Mouse (Mus musculus) hindlimb bud, embryonic 11.5 days (tissue): ENCODE data around the gene Clrn3.
"Not testable (repeated sequence)": the region's sequence is repeated elsewhere in the genome, so short reads cannot be mapped to it uniquely, and the experiment has no call there.

Source experiments
- DNase-seq: peaks from one replicate; pipeline ENCODE4 v3.0.0-alpha.2; 2012; ENCODE audit warnings: low read depth, low spot score; ENCODE audit errors: extremely low spot score

Clrn3 gene

DNA sequence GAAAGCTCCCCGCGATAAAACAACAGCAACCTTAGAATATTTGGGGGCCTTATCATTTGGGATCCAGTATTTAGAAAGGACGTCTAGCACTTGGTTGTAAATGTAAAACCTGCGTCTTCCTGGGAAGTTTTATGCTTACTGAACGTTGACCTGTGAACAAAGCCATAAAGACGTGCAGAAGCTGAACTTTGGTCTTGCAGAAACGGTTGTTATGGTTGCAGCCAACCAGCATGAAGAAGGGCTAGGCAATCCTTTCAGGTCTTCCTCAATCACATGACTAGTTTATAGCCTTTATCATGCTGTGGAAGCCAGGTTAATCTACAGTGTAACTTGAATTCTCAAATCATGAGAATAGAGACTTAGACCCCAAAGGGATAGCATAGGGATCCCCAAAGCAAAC, at the start of gene Clrn3:
TSS of gene Clrn3 (minus strand) at position 140 of the 400 bp plus-strand sequence.
- no peak for DNase-seq

DNA sequence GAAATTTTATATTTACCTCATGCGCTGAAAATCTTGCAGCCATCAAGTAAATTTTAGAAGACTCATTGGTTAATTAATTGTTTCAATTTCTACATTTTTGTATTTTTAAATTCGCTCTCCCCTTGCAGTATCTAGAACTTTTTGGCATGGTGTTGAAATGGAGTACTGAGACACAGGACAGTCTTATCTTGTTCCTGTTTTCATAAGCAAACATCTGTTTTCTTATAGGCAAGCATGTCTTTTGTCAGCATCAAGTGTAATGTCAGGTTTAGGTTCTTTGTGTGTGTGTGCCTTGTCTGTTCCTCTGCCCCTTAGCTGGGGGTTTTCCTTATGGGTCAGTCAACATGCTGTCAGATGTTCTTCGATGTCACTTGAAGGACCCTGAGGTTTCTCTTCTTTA, 47.9 kb upstream of the Clrn3 start:
- no peak for DNase-seq

DNA sequence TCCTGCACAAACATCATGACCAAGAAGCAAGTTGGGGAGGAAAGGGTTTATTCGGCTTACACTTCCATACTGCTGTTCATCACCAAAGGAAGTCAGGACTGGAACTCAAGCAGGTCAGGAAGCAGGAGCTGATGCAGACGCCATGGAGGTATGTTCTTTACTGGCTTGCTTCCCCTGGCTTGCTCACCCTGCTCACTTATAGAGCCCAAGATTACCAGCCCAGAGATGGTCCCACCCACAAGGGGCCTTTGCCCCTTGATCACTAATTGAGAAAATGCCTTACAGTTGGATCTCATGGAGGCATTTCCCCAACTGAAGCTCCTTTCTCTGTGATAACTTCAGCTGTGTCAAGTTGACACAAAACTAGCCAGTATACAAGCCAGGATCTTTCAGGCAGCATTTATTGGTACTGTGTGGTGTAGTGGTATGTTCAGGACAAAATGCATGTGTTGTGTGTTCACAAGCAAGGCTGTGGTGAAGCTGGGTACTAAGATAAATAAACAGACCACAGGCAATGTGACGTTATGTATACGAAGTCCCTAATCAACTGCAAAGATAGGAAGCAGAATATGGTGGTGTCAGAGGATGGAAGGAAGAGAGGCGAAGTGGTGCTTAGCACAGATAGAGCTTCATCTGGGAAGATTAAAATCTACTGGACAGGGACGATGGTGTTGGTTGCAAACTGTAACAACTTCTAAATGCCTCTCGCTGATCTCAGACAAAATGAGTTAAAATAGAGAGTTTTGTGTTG, 47.0 kb upstream of the Clrn3 start:
- DNase-seq = not testable (repeated sequence)

DNA sequence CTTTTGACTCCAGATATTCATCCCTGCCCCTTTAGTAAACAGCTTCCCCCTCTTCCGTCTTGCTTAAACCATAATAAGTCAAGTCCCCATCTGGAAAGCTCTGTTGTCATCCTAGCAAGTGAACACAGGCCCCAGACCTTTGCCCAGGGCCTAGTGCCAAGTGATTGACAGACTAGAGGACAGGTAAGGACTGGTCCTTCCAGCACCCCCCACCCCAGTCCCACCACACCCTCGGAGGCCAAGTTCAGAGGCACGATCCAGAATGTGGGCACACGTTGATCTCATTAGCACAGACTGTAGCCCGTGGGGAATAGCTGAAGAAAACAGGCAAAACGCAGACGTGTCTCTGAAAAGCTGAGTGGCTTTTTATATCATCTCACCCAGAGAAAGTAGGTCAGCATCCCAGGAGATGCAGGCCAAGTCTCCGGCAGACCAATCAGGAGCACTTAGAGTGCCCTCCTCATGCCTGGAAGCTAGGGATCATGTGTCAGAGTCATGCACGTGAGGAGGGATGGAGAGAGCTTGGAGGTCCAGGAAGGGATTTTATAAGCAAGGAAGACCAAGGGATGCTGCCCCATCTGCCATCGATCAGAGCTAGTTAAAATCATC, 43.6 kb upstream of the Clrn3 start:
- DNase-seq = no peak

DNA sequence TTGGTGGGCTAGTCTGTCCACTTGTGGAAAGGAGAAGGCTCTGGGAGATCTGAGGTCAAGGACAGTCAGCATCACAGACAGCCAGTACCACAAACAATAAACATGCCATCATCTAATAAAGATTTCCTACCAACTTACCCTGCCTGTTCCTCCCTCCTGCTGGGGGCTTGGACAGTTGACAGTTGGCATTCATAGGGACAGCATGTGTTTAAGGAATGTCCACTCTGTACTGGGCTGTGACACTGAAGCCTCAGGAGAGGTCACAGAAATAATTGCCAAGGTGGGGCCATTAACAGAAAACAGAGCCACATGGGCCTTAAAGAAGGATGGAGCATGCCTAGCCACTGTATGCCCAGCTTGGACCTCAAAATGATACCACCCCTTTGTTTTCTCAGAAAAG, 42.9 kb upstream of the Clrn3 start:
- no peak for DNase-seq

DNA sequence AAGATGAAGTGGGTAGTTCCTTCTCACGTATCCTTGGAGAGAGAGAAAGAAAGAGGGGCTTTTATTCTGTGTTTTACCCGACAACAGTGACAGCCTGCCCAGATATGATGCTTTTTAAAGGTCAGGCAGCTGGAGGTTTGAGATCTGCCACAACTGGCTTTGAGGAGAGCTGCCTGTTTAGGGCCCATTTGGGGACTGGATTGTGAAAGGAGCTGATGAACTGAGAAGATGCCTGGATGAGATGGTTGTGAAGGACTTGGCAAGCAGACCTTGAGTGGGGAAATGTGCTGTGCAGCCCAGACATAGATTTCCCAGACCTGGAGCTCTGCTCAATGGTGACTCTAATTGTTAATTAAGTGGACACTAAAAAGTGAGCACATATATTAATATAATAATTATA, 40.1 kb upstream of the Clrn3 start:
- DNase-seq = no peak

DNA sequence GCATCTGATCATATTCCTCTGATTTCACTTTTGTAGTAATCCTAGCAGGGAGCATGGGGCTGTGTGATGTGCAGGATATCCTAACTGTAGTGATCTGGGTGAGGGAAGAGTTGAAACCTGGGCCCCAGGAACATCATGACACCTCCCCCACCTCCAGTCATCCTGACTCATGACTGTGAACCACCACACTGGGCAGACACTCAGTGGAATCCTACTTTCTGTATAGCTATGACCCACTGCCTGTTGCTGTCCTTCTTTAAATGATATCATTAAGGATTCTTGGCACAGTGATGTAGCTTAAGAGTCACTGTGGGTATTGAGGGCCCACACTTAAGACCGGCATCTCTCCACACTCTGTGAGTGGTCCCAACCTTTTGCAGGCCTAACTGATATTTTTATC, 39.1 kb upstream of the Clrn3 start:
- DNase-seq = no peak

DNA sequence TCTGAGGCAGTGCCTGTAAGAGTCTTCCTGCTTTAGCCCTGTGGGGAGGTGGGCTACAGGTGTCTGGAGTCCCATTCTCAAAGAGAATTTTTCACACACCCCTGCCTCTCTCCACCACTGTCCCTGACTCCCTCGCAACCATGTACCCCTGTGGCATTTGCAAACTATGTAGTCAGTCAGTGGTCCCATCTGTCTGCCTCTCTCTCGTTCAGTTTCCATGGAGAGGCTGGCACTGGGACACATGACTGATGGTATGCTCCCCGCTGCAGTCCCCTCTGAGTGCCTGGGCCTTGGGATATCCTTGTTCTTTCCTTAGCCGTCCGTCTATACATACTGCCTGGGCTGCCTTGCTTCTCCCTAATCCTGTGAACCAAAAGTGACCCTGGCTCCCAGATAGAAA, 37.6 kb upstream of the Clrn3 start:
- no peak for DNase-seq

DNA sequence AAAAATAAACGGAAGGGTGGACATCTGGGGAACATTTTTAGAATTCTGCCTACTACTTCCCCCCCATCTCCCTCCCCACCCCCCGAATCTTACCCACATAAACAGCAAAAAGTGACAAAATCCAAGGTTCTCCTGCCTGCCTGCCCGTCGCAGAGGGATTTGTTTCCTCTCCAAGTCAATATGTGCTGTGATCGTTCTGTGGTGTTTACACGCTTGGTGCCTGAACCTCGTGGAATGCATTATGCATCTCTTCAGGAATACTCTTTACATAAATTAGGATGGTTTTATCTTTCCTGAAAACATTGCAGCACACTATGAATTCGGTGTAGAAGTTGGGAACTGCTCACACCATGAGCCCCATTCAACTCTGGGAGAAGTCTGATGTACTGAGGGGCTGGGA, 35.6 kb upstream of the Clrn3 start:
- no peak for DNase-seq

DNA sequence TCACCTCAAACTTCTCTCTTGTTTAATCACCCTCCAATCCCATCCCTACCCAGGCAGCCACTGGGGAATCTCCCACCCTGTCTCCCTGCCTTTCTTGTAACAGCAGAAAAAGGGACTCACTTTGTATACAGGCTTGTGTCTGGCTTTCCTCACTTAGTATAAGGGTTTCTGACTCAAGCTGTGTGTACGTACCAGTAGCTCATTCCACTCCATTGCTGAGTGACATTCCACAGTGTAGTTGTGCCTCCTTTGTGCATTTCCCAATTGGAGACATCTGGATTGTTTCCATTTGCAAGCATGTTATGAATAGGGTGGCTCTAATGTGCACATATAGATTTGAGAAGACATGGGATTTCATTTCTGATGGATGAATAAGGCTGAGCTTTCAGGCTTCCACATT, 31.8 kb upstream of the Clrn3 start:
- no peak for DNase-seq

DNA sequence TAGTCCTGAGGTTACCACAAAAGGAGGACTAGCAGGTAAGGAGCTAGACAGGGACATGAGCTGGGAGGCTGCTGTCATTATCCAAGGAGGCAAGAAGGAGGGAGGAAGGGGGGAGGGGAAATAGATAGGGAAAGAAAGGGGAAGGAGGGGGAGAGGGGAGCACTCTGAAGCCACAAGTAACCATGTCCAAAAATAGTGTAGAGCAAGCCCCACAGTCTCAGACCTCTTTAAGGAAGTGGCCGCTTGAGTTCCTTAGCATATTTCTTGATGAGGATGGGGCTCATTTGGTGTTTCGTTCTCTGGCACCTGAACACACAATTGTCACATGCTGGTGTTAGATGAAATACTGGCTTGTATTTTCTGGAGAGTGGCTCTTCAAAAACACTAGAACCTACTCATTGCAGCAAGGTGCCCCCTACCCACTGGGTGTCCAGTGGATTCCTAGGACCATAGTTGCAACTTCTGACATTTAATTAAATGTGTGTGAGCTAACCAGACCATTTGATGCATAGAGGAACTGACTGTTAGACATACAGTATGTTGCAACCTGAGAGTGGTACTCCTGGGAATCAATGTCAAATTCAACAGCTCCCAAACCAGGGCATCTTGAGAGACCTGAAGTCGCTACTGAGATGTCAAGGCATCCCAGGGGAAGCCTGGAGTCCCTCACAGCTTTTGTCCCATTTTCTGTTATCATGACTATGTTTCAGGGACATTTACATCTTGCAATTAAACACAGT, 28.4 kb upstream of the Clrn3 start:
- DNase-seq = no peak

DNA sequence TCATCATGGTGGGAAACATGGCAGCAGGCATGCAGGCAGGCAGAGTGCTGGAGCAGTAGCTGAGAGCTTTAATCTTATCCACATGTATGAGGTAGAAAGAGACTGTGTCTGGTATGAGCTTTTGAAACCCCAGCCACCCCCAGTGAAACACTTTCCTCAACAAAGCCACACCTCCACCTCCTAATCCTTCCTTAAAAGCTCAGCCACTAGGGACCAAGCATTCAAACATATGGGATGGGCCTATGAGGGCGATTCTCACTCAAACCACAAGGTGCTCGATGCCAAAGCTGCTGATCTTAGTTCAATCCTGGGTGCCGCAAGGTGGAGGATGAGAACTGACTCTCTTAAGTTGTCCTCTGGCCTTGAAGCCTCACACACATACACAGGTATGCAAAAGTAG, 25.1 kb upstream of the Clrn3 start:
- DNase-seq = no peak

DNA sequence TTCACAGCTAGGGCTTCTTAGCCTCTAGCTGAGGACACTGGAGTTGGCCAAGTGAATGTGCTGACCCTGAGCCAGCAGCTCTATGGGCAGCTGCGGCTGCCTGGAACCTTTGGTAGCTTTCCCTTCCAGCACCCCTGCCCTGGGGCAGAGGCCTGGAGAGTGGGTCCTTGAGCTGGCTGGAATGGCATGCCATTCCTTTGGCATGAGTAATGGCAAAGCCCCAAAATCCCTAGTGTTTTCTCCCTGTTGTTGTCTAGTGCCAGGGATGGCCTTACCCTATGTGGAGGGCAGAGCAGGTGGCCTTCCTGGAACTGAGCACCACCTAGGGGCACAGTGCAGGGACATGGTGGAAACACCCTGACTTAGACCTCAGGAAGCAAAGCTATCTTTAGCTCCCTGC, 23.1 kb upstream of the Clrn3 start:
- DNase-seq = no peak

DNA sequence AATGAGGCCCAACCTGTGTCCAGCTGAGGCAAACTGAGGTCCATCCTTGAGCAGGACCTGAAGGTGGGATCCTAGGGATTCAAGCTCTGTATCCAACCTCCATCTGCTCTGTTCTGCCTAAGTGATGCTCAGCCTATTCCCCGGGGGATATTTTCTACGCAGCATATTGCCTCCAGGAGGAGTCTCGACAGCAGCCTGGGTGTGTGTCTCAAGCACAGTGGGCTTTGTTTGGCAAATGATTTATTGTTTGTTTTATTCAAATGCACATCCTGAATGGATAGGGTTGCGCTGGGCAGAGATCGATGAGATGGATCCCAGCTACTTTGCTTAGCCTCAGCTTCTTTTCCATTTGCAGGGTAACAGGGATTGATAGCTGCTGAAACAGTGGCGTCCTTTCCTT, 20.0 kb upstream of the Clrn3 start:
- no peak for DNase-seq

DNA sequence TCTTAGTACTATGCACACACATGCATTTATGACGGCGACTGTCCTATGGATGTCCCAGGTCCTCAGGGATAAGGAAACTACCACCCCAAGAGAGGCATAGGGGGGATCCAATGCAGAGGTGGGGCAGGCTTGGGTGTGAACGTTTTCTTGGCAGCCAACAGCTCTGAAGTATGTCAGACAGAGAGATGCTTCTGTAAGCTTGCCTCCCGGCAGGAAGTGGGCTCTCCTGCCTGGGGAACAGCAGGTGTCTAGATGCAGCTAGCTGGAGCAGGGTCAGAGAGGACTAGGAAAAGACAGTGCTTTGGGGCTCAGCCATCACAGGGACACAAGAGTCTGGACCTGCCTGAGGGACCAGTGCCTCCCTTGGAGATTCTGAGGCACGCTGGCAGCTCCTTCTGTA, 18.1 kb upstream of the Clrn3 start:
- DNase-seq = no peak

DNA sequence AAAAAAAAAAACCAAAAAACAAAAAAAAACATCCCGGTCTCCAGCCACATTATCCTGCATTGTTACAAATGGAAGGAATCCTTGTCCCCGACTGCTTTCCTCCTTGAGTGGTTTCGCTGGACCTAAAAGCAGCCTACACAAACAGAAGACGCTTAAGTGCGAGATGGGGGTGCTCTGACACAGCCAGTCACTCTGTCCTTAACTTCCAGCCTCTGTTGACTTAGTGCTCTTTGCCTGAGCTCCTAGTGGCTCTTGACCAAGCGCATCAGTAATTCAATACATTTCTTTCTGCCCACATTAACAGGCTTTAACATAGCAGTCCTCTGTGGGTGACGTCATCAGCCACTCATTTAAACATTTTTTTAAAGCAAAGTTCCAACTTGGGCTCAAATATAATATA, 17.5 kb upstream of the Clrn3 start:
- DNase-seq = no peak

DNA sequence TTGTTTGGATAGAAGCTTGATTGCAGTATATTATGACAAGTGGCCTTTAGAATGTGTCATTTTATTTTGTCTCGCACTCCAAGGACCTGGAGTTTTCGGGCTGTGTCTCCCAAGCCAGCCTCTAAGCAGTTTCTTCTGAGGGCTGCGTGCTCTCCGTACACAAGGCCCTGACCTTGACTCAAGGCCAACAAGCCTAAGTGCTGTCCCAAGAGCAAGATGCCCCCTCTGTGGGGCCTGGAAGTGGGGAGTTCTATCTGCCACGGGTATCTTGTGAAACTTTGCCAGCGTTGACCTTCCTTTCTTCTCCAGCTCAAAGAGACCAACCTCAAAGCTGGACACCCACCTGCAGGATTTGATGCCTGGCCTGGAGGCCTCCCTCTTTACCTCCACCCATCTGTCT, 15.9 kb upstream of the Clrn3 start:
- DNase-seq = no peak

DNA sequence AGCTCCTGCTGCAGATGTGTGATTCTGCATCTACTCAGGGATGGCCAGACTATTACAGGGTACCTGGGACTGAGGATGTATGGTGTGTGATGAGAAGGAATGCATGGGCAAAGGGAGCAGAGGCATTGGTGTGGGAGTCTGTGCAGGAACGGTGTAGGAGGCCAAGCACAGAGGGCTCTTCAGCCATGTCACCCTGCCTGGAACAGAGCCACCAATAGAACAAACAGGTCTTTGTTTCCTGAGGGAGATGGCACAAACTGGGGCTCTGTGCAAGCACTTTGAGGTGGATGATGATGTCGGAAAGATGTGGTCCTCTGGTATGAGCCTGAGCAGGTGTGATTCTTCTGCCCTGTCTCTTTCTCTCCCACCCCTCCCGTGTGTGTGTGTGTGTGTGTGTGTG, 14.6 kb upstream of the Clrn3 start:
- no peak for DNase-seq

DNA sequence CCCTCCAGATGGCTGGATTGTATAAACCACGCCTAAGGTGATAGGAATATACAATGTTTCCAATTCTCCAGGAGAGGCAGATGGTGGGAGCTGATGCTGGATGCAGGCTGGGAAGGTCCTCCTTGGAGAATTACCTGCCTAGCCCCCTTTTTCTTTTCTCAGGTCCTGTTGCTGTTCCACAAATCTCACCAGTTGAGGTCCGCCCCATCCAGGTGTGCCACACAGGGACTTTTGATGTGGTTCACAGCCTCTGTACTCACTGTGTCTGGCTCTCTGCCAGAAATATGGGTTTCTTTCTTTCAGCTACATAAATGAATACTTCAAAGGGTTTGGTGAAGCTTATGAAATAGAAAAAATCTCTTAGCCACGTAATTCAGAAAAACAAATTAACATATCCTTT, 13.8 kb upstream of the Clrn3 start:
- DNase-seq = no peak

DNA sequence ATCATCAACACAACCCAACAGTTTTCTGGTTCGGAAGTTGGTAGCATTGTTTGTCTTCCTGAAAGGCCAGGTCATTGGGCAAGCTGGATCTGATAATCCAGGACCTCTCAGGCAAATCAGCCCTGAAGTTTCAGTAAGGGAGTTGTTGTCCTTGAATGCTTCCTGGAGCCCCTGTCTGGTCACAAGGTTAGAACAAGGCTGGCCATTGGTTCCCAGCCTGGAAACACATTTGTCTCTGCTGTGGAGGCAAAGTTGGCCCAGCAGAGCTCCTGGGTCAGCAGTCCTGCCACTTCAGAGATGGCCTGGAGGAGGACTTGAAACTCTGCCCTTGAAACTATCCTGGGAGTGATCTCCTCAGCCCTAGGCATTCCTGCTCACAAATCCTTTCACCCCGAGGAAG, 11.0 kb upstream of the Clrn3 start:
- DNase-seq = no peak

DNA sequence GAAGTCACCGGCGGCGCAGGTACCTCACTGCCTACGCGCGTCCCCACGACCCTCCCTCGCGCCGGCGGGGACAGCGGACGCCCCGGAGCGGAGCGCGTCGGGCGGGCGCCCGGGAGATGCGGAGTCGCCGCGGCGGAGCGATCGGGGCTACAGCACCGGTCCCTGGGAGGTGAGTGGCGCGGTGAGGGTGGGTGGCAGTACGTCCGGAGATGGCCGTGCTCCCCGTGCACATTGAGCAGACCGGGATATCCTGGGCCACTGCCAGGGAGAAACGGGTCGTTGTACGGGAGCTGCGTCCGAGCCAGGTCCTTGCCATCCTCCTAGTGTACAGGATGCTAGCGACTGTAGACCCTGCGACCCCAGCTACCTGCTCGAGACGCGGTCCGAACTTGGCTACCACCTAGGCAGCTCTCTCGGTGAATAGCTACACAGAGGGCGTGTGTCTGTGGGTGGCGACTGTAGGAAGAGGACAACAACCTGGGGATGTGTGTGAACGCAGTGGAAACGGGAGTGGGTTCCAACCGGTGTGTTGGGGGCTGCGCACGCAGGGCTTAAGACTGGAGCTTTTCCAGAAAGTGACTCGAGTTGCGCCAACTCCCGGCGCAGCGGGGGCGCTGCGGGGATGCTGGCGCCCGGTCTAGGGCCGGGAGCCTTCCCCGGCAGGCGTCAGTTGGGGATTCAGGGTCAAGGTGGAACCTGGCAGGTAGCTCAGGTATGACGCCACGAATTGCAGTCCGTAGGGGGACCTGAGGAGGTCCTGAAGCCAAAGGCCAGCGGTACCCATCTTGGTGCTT, 9.7 kb upstream of the Clrn3 start:
- no peak for DNase-seq
